Mouse (Mus musculus) spleen, adult 12 weeks (tissue): ENCODE results near the gene Myl4.
"Not testable (repeated sequence)": the region's sequence is repeated elsewhere in the genome, so short reads cannot be mapped to it uniquely, and the experiment has no call there.

Experiments used
- DNase-seq: peaks from one replicate; pipeline ENCODE4 v3.0.0; 2022; ENCODE audit warnings: low spot score

The Myl4 gene

DNA sequence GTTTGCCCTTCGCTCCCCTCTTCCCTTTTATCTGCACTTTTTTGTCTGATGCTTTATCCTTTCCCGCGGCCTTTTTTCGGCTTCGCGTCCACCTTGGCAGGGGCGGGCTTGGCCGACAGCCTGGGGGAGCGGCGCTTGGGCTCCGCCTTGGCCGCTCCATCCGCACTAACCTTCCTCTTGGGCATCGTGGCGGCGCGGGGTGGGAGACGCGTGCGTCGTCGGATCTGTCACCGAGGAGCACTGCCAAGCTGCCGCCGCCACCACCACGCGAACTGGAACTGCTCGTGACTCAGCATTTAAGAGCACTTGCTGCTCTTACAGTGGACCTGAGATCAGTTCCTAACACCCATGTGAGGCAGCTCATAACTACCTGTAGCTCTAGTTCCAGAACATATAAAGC lies 20.9 kb downstream of the Myl4 start:
- DNase-seq, result not testable (repeated sequence)

DNA sequence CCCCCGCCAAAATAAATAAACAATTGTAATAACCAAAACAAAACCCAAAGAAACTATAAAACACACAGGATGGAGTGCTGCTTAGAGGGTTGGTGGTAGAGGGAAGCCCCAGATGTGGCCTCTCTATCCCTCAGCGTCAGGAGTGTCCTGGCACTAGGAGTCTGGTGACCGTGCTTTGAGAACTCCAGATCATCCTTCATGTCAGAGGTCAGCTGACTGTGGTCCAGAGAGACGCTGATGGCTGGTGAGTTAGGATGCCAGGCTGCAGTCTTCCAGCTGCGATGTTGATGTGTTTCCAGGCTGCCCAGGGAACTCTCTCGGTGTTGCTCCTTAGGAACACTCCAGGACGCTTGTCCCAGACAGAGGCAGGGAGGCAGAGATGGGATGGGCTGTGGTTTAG lies 21.6 kb downstream of the Myl4 start:
- no peak for DNase-seq

DNA sequence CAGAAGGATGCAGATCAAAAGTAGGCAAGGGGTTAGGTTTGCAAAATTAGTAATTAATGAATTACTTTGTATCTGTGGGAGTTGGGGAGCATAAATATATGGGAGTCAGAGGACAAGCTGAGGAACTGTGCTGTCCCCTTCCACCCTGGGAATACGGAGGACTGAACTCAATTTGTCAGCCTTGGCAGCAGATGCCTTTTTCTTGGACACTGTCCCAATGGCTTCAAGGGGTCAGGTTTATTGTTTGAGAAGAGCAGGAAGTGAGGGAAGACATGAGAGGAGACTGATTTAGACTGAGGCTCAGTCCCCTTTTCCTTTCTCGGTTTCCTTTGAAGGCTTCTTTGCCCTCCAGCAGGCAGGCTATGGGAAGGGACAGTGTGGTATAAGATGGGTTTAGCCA lies 22.1 kb downstream of the Myl4 start:
- no peak for DNase-seq

DNA sequence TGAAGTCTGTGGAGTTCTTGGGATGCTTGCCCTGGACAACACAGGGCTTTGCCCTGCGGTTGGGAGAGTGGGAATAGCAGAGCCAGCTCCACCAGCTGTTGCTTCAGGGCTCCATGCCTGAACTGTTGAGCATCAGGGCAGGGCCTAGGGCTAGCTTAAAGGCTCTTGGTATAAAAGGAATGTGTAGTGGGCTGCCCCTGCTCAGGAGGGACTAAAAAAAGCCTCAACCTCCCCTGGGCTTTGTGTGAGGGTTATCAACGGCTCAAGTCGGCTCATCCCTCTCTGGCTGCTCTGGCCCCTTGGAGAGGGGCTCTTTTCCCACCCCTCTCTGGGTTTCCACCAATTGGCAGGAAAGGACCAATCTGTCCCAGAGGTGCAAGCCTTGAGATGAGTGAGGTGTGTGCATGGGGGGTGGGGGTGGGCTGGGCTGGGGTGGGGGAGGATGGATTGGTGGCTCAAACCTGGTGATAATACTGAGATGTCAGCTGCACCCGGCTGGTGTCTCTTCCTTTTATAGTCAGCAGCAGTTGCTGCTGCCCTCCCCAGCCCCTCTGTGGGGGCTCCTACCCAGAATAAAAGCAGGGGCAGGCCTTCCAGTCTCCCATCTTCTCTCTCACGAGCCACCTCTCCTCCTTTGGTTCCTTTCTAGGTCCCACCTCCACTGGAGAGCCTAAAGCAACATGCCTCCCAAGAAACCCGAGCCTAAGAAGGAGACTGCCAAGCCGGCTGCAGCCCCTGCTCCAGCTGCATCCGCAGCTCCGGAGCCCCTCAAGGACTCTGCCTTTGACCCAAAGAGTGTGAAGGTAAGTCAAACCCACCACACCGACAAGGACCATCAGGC lies 26.5 kb downstream of the Myl4 start:
- no peak for DNase-seq

DNA sequence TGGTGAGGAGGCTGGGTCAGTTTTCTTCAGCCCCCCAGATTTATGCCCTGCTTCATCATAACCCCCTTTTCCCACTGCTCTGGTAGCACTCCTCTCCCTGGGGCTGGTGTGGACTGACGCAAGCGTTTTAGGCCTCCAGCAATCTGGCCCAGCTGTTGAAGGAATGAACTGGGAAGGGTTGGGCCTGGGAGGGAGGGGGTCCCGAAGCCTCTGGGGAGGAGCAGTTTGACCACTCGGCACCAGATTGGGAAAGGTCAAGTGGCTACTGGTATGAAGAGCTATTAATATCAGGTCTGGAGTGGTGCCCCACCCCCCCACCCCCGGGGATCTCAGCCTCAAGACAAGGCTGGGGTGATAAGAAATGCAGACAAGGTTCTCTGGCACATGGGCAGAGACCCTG lies 27.6 kb downstream of the Myl4 start:
- no peak for DNase-seq

DNA sequence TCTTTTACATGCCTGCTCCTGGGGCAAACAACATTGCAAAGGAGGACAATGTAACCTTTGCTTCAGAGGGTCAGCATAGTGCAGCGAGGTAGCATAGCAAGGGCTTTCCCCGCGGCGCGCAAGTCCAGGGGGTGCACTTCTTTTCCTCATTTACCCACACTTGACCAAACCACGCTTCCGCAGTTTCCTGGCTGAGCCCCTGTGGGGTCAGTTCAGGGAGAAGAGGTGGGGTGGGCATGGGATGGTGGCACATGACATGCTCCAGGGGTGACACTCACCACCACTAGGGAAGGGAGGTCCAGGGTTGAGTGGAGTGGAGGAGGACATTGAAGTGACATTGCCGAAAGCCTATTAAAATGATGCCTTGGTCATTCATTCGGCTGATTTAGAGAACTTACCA lies 28.6 kb downstream of the Myl4 start:
- no peak for DNase-seq

DNA sequence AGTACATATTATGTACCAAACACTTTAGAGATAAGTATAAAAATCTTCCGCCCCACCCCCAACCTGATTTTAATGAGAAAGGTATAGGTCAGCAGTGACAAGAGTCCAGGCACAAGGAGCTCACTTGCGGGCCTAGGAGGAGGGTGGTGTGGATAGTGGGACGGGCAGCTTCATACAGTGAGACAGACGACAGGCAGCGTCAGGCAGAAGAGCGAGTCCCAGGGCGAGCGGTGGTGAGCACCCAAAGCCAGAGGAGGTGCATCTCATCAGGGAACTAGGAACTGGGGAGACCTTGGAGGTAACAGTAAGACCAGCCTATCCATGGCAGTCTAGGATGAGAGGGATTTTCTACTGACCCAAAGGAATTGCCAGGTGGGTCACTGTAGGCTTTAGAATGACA lies 29.1 kb downstream of the Myl4 start:
- DNase-seq, result no peak

DNA sequence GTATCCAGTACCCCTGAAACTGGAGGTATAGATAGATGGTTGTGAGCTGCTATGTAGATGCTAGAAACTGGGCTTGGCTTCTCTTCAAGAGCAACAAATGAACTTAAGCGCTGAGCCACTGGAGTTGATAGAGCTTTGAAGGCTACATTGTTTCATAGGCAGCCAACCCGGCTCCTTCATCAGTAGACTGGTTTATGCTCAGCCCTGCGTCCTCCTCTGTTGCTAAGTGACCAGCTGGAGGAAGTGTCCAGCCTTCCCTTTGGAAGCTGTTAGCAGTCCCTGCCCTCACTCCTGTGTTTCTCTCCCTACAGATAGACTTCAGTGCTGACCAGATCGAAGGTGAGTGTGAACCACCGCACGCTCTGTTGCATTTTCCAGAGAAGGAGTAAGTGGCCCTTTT lies 29.6 kb downstream of the Myl4 start:
- DNase-seq, result no peak

DNA sequence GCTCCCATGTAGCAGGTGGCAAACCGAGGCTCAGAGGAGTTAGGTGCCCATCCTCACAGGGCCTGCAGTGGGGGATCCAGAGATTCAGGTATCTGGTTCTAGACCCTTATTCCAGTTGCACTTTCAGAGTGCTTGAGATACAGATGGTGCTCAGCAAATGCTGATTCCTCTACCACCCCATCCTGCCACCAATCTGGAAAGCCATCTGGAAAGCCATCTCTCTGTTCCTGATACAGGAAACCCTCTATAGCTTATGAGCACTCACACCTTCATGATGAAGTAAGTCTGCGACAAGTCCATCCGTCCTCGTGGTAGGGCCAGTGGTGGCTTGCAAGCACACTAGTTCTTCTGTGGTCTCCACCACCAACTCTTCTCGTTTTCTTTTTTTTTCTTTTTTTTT lies 30.1 kb downstream of the Myl4 start:
- DNase-seq, result no peak

DNA sequence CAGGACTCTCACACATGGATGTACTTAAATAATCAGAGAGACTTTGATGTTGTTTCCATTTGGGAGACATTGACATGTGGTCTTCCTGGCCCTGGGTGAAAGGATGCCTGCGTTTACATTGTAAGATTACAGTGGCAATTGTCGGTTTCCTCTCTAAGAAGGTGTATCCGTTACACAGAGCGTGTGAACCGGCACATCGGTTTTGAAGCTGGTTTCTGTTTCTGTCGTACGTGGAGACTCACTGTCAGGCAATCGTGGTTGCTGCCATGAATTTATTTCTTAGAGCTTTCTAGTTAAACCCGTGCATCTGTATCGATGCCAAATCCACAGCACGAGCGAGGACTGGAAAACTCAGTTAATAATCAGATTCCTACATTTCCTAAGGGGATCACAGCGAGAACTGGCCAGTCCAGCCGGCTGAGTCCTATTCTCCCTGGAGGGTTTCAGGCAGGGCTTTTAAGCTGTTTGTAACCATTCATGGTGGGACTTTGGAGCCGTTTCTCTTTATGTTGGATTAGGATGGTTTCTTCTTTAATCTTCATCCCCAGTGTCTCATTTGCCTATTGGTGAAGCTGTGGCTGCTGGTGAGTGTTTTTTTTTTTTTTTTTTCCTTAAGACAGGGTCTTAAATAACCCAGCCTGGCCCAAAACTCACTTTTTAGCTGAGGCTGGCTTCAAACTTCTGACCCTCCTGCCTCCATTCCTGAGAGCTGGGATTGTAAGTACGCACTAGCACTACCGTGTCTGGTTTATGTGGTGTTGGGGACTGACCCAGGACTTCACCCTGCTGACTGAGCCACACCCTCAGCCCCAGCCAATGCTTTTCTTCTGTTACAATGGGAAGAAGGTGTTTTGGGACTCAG lies 31.2 kb downstream of the Myl4 start:
- DNase-seq, result peak; percentile 17

DNA sequence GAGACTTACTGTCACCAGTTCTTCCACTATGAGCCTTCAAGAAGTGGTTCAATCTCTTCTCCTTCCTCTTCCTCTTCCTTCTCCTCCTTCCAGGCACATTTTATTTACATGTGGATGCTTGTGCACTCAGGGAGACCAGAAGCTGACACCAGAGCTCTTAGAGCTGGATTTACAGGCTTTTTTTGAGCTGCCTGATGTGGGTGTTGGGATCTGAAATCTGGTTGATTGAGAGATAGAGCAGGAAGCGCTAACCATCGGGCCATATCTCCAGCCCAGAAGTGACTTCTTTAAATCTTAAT lies 31.8 kb downstream of the Myl4 start:
- no peak for DNase-seq

DNA sequence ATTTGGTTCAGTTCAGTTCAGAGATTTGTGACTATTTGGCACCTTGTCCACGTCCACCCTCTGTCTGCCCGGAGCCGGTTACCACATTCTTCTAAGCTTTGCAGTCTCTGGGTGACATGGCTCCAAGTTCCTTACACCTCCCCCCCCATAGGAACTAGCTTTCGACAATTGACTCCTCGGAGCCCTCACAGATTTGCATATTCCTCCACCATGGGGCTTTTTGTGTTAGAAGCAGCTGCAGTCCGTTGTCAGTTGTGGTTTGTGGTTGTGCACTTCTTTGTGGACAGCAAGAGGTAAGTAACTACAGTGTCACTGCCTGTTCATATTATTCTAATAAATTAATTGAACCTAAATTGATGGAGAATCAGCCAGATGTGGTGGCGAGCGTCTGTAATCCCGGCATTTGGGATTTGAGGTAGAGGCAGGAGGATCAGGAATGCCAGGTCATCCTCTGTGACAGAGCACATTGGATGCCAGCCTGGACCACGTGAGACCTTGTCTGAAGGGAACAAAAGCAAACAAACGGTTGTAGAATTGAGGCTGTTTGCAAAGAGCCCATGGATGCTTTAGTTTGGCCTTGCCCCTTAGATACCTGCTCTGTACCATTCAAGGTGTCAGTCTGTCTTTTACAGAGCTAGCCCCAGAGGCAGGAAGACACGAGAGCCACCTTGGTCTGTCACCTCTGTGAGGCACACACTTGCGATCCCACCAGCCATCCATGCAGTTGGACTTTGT lies 32.3 kb downstream of the Myl4 start:
- DNase-seq, result no peak

DNA sequence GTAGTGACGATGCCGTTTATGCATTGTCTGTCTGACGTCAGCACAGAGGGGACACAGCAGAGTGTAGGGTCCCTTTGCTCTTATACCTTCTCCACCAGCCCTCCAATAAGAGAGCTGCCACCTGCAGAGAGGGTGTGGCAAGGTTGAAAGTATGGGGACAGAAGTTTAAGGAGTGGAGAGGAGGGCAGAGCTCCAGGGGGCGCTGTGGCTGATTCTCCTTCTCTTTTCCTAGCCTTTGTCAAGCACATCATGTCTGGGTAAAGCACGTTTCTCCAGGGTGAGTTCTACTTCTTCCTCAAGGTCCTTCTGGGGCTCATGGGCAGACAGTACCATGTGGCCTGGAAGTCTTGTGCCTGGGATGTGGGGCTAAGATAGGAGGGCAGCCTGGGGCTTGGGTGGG lies 35.0 kb downstream of the Myl4 start:
- no peak for DNase-seq

DNA sequence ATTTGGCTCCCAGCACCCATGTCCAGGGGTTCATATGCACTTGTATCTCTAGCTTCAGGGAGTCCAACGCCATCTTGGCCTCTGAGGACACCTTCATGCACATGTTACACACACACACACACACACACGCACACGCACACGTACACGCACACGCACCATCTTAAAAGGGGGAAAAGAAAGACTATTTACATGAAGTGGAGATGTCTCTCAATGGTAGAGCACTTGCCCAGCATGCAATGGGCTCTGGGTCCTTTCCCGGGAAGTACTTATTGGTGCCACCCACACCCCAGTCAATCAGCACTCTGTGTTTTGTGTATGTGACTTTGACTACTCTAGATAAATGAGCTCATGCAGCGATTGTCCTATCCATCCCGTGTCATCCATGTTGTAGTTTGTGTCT lies 37.4 kb downstream of the Myl4 start:
- no peak for DNase-seq

DNA sequence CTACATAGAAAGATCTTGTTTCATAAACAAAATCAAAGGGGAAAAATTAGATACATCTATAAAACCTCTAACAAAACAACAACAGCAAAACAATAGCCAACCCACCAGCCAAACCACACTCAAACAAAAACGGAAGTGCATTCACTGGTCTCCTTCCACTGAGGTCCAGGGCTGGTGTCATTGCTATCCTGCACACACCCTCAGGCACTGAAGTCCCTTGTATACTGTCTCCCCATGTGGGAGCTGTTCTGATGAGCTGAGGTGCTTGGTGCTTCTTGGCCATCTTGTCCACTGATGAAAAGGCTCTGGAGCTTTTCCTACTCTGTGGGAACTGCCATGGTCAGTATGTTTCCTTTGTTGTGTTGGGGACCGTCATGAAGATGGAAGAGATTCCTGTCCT lies 38.0 kb downstream of the Myl4 start:
- no peak for DNase-seq

DNA sequence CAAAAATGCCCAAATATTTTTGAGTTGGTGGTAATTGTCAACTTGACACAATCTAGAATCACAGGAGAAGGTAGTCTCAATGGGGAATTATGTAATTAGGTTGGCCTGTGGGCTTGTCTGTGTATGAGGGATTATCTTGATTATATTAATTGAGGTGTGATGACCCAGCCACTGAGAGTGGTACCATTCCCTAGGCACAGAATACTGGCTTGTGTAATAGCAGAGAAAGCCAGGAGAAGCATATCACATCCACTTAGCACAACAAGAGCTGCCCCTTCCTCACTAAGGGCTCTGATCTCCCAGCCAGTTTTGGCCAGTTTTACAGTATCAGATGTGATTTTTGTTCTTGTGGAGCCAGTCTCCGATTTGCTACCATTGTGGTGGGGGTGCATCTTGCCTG lies 39.1 kb downstream of the Myl4 start:
- DNase-seq, result no peak

DNA sequence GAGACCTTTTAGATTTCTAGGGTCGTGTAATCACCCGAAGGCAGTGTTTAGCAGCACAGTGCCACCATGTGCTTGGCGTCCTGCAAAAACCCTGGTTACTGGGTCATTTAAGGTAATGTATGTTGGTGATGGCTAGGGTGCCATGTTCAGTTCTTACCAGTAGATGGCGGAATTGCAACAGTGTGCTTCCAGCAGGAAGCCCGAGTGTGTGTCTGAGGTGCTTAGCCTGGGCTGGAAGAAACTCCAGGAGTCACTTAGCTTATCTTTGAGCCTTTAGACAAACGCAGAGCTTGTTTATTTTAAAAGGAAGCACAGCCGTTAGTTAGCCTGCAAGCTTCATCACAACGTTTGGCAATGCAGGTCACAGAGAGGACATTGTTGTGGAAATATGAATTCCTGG lies 39.7 kb downstream of the Myl4 start:
- DNase-seq, result peak; percentile 52

DNA sequence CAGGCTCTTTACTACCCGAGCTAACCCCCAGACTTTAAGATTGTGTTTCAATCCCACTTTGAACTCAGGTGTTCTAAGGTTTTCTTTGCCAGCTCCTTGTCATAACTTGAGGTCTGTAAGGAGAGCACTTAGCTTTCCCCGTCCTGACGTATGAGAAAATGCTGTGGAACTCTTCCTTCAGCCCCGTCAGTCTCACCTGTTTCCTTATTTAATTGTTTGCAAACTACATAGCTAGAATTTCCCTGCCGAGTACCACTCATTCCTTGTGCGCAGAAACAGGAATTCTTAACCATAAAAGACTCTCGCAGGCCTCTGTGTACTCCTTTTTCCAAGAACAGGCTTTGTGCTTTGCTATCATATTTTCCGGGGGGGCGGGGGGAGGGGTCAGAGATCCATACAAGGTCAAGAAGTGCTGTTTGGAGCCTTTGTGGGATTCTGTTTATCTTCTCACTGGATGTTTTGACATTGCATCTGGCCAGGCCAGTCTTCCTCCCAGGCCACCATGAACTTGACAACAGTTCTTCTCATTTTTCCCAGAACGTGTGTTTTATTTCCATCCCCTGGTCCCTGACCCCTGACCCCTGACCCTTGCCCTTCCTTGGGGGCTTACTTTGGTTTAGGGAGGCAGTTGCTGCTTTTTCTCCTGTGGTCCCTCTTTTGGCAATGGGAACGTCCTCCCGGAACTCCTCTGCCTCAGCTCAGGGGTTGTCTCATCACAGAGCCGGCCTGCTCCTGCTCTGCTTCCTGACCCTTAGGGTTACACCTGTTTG lies 41.8 kb downstream of the Myl4 start:
- no peak for DNase-seq

DNA sequence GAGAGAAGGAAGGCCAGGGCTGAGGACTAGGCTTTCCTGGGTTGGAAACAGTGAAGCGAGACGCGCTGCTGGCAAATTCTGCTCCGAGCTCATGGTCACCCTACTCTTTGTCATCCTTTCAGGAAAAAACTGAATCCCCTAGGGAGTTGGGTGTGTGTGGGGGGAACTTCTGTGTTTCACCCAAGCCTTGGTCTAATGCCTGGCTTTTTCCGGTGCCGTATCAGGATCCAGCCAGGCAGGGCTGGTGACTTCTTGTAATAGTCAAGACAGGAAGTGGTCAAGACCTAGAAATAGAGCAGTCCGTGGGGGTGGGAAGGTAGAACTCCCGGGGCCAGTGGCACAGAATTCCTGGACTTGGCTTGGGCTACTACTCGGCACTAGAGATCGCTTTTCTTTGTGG lies 45.9 kb downstream of the Myl4 start:
- no peak for DNase-seq

DNA sequence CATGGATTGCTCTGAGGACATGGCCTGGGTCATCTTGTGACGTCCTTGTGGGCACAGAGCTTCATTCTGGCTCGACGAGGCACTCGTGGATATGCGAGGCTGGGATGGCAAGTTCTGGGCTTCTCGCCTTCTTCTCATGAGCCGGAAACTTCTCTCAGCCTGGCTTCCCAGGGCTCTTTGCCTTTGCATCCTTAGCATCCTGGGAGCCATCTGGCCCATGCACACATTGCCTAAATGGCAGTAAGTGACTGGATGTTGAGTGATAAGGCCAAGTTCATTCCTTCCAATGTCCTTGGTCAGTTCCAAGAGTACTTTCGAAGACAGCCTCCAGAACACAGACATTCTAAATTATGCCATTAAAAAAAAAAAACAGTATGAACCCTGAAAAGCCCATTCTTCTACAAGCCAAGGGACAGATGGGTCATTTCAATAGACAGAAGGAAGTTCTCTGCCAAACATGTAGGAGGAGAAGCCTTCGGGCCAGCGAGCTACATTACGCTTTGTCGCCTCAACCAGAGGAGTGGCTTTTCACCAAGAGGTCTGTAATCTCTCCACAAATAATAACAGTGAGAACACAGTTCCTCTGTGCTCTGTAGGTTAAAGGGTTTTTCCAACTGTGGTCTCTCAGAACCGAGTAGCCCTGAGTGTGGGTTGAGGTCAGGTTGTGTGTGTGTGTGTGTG lies 48.9 kb downstream of the Myl4 start:
- no peak for DNase-seq

DNA sequence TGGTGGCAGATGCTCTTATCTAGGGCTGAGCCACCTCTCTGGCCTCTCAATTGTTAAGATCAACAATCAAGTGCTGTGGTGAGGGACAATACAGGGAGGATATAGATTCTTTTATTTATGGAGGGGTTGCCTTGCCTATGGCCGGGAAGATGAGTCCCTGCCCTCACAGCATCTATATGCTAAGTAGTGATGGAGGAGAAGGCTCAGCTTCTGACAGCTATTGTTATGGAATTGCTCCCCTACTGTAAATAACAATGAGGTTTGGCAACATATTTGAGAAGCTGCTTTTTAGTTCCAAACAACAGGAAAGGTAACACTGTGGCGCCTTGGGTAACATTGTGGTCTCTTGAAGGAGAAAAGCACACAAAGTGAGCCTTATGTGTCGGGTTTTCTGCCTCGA lies 50.2 kb downstream of the Myl4 start:
- no peak for DNase-seq

DNA sequence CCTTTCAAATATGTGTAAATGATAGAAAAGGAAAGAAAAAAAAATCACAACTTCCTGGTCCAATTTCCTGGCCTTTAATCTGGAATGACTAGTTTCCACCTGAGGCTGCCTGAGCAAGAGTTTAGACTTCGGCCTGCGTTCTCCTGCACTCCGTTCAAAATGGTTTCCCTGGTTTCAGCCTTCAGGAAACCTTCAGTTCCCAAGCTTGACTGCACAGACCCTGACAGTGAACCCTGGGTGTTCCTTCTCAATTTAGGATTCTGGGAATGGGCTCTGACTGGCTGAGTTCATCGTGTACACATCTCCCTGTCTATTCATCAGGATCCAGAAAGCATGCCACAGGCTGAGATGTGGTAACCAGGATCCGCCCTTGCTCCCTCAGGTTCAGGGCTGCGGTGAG lies 53.7 kb downstream of the Myl4 start:
- no peak for DNase-seq
